Mouse (Mus musculus) hindlimb bud, embryonic 11.5 days (tissue): ENCODE data around the gene Slc27a4.
"Not testable (repeated sequence)": the region's sequence is repeated elsewhere in the genome, so short reads cannot be mapped to it uniquely, and the experiment has no call there.

Experiments
- DNase-seq: peaks from one replicate; pipeline ENCODE4 v3.0.0-alpha.2; 2012; ENCODE audit warnings: low read depth, low spot score; ENCODE audit errors: extremely low spot score

The Slc27a4 gene

GRCm38 (mm10) chr2:29802075-29802826 is at the start of gene Slc27a4:
Slc27a4 (plus strand) TSS chr2:29802634.
- DNase-seq: no peak

DNA sequence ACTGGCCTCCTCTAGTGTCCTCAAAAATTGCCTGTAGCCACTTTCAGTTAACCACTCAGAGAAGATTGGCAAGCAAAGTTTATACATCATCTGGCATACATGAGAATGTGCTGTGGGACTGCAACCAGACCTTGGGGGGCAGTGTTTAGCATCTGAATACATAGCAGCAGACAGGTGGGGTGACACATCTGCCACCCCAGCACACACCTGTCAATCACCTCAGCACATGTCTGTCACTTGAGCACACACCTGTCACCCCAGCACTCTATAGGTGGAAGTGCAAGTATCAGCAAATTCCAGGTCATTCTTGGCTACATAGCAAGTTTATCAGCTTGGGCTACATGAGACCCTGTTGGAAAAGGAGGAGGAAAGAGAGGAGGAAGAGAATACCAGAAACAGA is 46.7 kb upstream of the Slc27a4 start:
- DNase-seq: no peak

DNA sequence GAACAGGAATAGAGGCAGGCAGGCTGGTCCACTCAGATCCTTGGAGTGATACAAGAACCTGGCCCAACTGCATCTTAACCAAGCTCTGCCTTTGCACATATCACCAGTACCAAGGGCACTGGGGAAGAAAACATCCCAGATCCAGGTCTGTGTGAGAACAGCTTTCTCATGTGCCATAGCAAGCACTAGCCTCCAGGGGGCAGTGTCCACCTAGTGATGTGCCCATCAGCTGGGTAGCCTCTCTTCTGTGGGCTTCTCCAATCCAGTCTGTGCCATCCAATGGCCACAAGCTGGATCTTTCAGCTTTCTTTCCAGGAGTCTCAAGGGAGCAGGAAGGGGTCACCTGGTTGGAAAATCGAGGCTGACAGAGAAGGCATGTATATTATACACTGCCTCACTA is 37.6 kb upstream of the Slc27a4 start:
- no peak for DNase-seq

DNA sequence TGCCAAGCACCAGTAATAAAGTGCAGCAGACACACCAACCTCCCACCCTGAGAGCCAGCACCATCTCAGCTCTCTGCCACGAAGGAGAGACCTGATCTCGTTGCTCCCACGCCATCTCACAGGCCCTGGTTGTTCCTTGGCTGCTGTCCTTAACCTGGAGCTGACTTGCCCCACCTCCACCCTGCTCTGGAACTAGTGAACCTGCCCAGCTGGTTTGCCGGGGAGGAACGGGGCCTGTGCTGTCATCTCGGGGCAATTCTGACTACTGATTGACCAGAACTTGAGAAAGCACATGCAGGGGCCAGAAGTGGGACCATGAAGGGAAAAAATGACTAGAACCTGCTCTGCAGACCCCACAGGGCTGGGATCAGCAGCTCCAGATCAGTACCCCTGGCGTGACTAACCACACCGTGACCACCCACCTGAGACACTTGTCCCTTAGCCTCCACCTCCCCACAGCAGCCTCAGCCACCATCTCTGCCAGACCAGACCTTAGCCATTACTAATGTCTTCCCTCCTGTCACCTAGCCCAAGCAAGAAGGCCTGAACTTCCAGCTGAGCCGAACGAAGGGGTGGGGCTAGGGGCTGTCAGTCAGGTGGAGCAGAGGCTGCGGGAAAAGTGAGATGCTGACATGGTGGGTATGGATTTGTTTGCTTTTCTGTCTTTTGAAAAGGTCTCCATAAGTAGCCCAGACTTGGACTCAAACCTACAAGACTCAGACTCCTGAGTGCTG is 34.3 kb upstream of the Slc27a4 start:
- no peak for DNase-seq

DNA sequence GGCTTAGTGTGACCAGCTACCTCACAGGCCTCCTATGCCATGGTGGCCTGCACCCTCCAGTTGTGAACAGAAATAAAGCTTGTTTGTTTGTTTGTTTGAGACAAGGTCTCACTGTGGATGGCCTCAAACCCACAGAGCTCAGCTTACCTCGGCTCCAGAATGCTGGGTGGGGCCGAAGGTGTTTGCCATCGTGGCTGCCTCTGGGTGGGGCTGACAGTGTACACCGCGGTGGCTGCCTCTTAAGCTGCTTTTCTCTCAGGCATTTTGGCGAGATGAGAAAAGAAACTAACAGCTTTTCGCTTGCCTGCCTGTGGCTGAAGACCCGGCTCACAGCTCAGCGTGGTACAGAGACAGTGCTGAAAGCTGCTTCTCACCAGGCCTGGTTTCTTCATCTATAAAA is 33.5 kb upstream of the Slc27a4 start:
- no peak for DNase-seq

- no peak for DNase-seq
Observed at GRCm38 (mm10) chr2:29770162-29770561, 32.3 kb upstream of the Slc27a4 start.

- DNase-seq: no peak
Observed at GRCm38 (mm10) chr2:29771611-29772461, 30.6 kb upstream of the Slc27a4 start.

- DNase-seq: no peak
Observed at GRCm38 (mm10) chr2:29773323-29773722, 29.1 kb upstream of the Slc27a4 start.

- not testable (repeated sequence) for DNase-seq
Observed at GRCm38 (mm10) chr2:29781256-29781655, 21.2 kb upstream of the Slc27a4 start.

DNA sequence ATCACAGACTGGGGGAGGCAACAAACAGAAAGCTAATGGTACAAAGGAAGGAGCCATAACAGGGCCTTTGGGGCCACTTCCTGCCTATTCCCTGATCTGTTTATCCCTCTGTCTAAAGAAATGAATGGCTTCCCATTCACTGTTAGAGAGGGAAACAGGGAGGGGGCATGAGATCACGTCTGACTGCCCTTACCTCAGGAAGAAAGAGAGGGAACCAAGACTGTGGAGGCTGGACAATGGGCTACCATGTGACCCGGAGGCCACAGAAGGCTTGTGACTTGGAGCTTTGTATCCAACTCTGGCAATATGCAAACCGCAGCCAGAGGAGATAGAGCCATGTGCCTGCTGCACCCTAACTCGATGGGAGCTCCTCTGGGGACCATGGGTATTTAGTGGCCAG is 18.1 kb upstream of the Slc27a4 start:
- no peak for DNase-seq

DNA sequence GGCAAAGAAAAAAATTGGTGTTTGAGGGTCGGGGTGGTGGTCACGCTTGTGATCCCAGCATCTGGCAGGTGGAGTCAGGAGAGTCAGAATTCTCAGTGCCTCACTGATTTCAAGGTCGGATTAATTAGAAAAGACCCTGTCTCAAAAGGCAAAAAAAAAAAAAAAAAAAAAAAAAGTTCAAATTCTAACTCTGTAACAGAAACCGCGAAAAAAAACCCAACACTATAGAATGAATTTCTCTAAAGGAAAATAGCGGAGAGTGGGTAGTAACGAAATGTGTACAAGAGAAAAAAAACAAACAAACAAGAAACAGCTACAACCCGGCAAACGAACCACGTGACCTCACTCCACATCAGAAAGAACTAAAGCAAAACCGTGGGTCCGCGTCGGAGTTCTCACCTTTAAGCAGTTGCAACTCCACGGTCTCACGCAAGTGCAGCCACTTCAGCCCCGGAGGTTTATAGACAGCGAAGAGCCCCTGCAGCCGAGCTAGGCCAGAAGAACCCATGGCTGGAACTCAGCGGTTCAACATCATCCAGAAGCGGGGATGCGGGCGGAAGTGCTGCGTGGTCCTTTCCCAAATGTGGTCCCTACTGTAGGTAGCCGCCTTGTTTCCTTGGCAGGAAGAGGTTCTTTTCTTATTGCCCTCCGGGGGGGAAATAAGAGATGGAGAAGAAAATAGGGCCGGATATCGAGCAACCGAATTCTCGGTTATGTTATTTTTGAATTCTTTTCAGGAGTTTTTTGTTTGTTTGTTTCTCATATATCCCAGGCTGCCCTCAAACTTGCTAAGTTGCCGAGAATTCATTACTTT is 15.1 kb upstream of the Slc27a4 start, which contains the start of gene Coq4:
Gene Coq4 (plus strand): TSS at position 390 of the 814 bp plus-strand sequence.
- peak; percentile 95 for DNase-seq

DNA sequence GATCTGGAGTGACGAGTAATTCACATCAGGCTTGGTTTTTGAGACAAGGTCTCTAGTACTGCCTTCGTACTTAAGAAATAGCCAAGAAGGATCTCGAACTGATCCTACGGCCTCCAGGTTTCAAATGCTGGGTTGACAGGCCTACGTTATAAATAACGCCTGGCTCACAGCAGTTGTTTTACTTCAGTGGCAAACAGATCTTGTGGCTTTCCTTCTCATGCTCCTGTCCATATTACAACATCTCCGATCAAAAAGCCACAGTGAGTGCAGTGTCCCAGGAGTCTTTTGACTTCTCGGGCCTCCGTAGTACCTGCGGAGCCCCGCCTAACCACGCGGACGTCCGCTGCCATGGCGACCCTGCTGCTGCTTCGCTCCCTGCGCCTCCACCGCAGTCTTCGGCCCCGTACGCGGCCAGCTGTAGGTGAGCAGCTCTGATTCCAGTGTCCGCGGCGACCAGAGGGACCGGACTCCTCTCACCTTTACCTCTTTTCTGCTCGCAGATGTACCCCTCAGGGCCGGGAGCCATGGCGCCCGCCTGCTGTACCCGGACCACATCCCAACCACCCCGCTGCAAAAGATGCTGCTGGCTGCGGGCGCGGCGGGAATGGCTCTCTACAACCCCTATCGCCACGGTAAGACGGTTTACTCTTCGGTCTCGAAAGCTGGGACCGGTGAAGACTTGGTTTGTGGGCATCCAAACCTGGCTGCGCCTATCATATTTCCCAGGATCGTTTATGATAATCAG is 14.3 kb upstream of the Slc27a4 start, which contains the start of gene Trub2:
Gene Trub2 (minus strand): TSS at position 566 of the 745 bp plus-strand sequence.
- no peak for DNase-seq

- no peak for DNase-seq
Observed at GRCm38 (mm10) chr2:29792772-29793487, 9.5 kb upstream of the Slc27a4 start.

DNA sequence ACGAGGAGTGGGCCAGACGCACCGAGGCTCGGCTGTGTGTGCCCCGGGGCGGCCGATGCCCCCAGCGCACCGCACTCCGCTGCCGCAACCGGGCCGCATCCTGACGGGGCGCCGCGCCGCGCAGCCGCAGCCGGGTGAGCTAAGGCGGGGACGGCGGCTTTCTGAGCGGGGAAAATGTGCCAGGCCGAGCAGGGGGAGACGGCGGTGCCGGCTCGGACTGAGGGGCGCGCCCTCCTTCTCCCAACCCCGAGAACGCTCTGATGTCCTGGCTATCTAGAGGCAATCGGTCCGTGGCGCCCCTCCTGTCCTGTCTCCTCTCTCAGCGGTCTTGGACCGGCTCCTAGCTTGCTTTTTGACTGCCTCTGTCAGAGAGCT is 380 bp downstream of the Slc27a4 start:
- no peak for DNase-seq

GRCm38 (mm10) chr2:29803400-29803831 is 982 bp downstream of the Slc27a4 start:
- no peak for DNase-seq

DNA sequence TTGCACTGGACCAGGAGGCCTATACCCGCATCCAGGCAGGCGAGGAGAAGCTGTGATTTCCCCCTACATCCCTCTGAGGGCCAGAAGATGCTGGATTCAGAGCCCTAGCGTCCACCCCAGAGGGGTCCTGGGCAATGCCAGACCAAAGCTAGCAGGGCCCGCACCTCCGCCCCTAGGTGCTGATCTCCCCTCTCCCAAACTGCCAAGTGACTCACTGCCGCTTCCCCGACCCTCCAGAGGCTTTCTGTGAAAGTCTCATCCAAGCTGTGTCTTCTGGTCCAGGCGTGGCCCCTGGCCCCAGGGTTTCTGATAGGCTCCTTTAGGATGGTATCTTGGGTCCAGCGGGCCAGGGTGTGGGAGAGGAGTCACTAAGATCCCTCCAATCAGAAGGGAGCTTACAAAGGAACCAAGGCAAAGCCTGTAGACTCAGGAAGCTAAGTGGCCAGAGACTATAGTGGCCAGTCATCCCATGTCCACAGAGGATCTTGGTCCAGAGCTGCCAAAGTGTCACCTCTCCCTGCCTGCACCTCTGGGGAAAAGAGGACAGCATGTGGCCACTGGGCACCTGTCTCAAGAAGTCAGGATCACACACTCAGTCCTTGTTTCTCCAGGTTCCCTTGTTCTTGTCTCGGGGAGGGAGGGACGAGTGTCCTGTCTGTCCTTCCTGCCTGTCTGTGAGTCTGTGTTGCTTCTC is 13.4 kb downstream of the Slc27a4 start:
- DNase-seq: no peak

DNA sequence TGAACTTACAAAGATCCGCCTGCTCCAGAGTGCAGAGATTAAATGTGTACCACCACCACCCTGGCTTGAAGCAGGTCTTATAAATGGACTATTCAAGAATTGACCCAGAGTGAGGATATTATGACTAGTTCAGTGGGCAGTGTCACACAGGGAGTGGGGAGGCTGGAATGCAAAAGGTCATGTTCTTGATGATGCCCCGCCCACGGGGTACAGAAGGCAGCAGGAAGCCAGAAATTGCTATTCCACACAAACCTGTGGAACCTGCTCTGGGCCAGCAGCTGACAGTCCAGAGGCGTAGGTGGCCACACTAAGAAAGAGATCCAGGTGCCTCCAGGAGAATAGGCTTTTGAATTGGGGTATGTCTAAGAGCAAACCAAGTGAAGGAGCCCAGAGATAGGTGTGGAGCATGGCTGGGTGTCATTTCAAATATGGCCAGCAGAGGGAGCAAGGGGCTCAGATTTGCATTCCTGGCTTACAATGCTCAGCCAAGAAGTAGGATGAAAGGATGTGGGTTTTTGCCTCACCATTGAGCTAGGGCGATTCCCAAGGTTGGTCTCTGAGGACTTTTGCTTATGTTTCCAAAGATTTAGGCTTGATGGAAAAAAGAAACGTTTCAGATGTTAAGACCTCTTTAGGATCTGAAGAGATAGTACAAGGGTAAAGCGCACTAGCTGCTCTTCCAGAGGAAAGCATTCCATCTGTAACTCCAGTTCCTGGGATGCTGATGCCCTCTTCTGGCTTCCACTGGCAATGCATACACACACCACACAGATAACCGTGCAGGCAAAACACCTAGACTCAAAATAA is 15.2 kb downstream of the Slc27a4 start:
- peak; percentile 94 for DNase-seq

- DNase-seq: no peak
Observed at GRCm38 (mm10) chr2:29819363-29819762, 16.9 kb downstream of the Slc27a4 start.
